Mouse (Mus musculus): ENCODE data around the gene Spag4. TPM values are rescaled to one million over a fixed set of nuclear protein-coding genes. Genes with fewer than 3 reads are reported as not detected.

Spag4 gene
- polyA plus RNA-seq (2012) = 3.5 and 5.3 TPM in 2 replicates

DNA sequence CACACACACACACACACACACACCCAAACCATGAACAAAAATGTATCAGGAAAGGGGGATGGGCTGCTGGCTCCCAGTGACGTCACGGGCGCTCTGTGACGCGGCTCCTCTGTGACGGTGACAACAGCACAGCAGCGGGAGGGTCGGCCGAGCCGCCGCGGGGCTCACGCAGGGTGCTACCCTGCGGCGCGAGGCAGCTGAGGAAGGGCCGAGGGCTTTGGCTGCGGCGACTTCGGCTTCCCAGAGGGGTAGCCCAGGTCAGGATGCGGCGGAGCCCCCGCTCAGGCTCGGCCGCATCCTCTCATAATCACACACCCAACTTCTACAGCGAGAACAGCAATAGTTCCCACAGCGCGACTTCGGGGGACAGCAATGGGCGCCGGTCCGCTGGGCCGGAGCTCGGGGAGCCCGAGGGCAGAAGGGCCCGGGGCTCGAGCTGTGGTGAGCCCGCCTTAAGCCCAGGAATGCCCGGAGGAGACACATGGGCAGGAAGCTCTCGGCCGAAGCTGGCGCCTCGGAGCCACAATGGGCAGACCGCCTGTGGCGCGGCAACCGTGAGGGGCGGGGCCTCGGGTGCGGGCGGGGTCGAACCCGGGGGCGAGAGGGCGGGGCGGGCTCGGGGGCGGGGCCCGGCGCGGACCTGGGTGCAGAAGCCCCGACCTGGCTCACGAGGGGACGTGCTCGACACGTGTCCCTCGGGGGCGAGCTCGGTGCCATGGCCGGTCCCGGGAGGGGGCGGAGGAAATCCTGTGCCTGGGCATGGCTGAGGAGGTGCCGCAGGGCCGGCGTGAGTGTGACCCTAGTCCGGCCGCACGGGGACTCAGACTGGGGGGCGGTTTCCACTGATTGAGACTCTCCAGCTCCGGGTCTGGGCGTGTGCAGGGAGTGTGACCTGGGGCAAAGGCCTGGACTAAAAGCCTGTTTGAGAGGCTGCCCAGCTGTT, at the start of gene Spag4:
Spag4 (plus strand) TSS at position 77 of the 943 bp plus-strand sequence.

DNA sequence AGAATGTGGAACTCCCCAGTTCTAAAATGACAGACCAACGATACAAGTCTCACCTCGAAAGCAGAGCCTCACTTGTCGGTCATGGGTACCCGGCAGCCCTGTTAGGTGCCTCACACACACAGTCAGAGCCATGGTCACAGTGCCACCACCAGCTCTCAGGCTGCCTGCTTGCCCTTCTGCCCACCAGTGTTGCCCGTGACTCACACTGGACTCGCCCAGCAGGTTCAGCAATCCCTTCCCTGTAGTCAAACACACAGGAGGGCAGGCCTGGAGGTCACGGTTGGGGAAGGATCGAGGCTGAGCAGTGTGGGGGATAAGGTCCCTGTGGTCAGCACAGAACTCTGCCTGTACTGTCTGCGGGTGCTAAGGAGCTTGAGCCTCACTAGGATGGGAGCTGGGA, 12.2 kb upstream of the Spag4 start, which contains the start of gene Fer1l4:
Fer1l4 (minus strand) TSS at position 132 of the 400 bp plus-strand sequence.

DNA sequence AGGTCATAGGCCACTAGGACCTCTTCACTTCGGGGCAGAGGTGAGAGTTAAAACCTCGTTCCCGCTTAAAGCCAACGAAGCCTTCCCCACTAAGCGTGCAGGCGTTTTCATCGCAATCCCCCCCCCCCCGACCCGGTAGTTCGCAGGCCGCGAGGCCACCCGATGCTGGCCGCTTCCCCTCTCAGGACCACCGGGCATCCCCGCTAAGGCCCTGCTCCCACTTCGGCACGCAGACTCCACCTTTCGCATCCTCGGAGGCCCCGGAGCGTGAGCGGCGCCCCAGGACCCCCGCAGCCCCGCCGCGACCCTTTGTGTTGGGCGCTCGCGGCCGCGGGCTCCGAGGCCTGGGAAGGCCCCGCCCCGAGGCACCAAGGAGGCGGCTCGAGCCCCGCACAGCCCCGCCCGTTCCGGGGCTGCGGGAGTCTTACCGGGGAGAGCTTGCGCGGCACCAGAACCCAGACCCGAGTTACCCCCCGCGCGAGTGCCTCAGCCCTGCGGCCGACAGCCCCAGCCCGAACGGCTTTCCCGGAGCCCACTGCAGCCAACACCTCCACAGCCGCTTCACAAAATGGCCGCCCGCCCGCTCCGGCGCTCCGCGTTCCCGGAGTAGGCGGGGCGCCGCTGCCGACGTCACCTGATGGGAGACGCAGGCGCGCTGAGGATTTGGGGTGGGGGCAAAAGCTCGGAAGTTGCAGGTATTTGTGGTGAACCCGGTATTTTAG, 46.5 kb downstream of the Spag4 start, which contains the start of the genes Cpne1 and Rbm12:
Cpne1 (minus strand) TSS at position 608 of the 722 bp plus-strand sequence.
Rbm12 (minus strand) TSS at position 621 of the 722 bp plus-strand sequence.

Other genes with a start within 250 kb of the Spag4 start
- 29.8 and 30.1 TPM in 2 replicates for gene BC029722, start 245.7 kb upstream of the Spag4 start, polyA plus RNA-seq (2012)
- 253 and 257 TPM in 2 replicates for gene Eif6, start 238.2 kb upstream of the Spag4 start, polyA plus RNA-seq (2012)
- gene Fam83c, start 230.3 kb upstream of the Spag4 start, polyA plus RNA-seq (2012) = 0.05 TPM in 1 of 2 replicates, not detected in the other
- 6.4 and 7.2 TPM in 2 replicates for gene Uqcc1, start 134.9 kb upstream of the Spag4 start, polyA plus RNA-seq (2012)
- not detected in 2 replicates for gene Gm15557, start 124.4 kb upstream of the Spag4 start, polyA plus RNA-seq (2012)
- gene Gdf5, start 119.8 kb upstream of the Spag4 start, polyA plus RNA-seq (2012) = not detected in 2 replicates
- gene Cep250, start 108.7 kb upstream of the Spag4 start, polyA plus RNA-seq (2012) = 24.5 and 39.8 TPM in 2 replicates
- gene 6430550D23Rik, start 57.2 kb upstream of the Spag4 start, polyA plus RNA-seq (2012) = 0.38 and 1.4 TPM in 2 replicates
- 64.6 and 80.7 TPM in 2 replicates for gene Ergic3, start 57.1 kb upstream of the Spag4 start, polyA plus RNA-seq (2012)
- gene Fer1l4, start 12.2 kb upstream of the Spag4 start, polyA plus RNA-seq (2012) = 0.03 TPM in 1 of 2 replicates, not detected in the other
- gene Cpne1, start 46.8 kb downstream of the Spag4 start, polyA plus RNA-seq (2012) = 36.1 and 36.4 TPM in 2 replicates
- gene Rbm12, start 46.8 kb downstream of the Spag4 start, polyA plus RNA-seq (2012) = 4.0 and 4.6 TPM in 2 replicates
- gene Gm28036, start 61.9 kb downstream of the Spag4 start, polyA plus RNA-seq (2012) = 2.8 and 3.6 TPM in 2 replicates
- gene Romo1, start 78.9 kb downstream of the Spag4 start, polyA plus RNA-seq (2012) = 262 TPM in 2 replicates
- gene Nfs1, start 79.0 kb downstream of the Spag4 start, polyA plus RNA-seq (2012) = 25.1 and 26.9 TPM in 2 replicates
- gene Rbm39, start 115.1 kb downstream of the Spag4 start, polyA plus RNA-seq (2012) = 330 and 499 TPM in 2 replicates
- gene Phf20, start 131.3 kb downstream of the Spag4 start, polyA plus RNA-seq (2012) = 31.4 and 48.9 TPM in 2 replicates
- 2.3 and 2.5 TPM in 2 replicates for gene Cnbd2, start 247.1 kb downstream of the Spag4 start, polyA plus RNA-seq (2012)
- 667 and 724 TPM in 2 replicates for gene Scand1, start 247.5 kb downstream of the Spag4 start, polyA plus RNA-seq (2012)

Data from megakaryocyte-erythroid progenitor cell, adult 5 weeks (primary cell).